Mouse (Mus musculus) cortical plate, adult 2 months (tissue): ENCODE results near the gene Galnt17. TPM values are rescaled to one million over a fixed set of nuclear protein-coding genes. Genes with fewer than 3 reads are reported as not detected.
A peak's percentile ranks its signal among the peaks of the same experiment; 100 is the strongest.

ENCODE experiments used
- H3K27ac ChIP-seq: fragments of 200-500 bp; 2 replicates; pipeline ENCODE4 v1.5.1; 2012; ENCODE audit warnings: low read length, control low read depth, inconsistent platforms; ENCODE audit not compliant: insufficient read depth
- H3K4me1 ChIP-seq: fragments of 200-500 bp; 2 replicates; pipeline ENCODE4 v1.6.1; 2011; ENCODE audit warnings: low read length; ENCODE audit not compliant: control insufficient read depth, insufficient read depth
- H3K4me3 ChIP-seq: fragments of 200-500 bp; 2 replicates; pipeline ENCODE4 v1.5.1; 2011; ENCODE audit warnings: mild to moderate bottlenecking, low read length, control low read depth; ENCODE audit not compliant: insufficient read depth
- CTCF ChIP-seq: fragments of 200-500 bp; IDR thresholded peaks from 2 replicates; pipeline ENCODE4 v1.5.1; 2011; ENCODE audit warnings: mild to moderate bottlenecking, control low read depth, low read length; ENCODE audit not compliant: insufficient read depth; ENCODE audit errors: extremely low read depth
- POLR2A ChIP-seq: fragments of 200-500 bp; IDR thresholded peaks from 2 replicates; pipeline ENCODE4 v1.6.1; 2011; ENCODE audit warnings: mild to moderate bottlenecking, low read length, control low read depth; ENCODE audit not compliant: insufficient read depth; ENCODE audit errors: extremely low read depth
- polyA plus RNA-seq: library from polyadenylated mRNA; depleted of rRNA; stranded (reverse); fragments of >200 nt; gene quantifications from 2 replicates; pipeline ENCODE4 v1.2.3, GENCODE M21; 2012

Galnt17 gene
- polyA plus RNA-seq, 1 experiment = 16.7 TPM

GRCm38 (mm10) chr5:130875391-130875790, 432.9 kb downstream of the Galnt17 start:
- no peak overlapping the region for H3K4me3 ChIP-seq
- H3K4me1 ChIP-seq = no peaks in the 10 kb centered on the region
- H3K27ac ChIP-seq = no peak overlapping the region
- no peak for TF ChIP-seq POLR2A
- TF ChIP-seq CTCF = no peak

GRCm38 (mm10) chr5:130871086-130871485, 437.2 kb downstream of the Galnt17 start:
- TF ChIP-seq CTCF (no peak), POLR2A (no peak)
- Histone ChIP-seq H3K27ac (no peak overlapping the region), H3K4me1 (no peaks in the 10 kb centered on the region), H3K4me3 (no peak overlapping the region)

DNA sequence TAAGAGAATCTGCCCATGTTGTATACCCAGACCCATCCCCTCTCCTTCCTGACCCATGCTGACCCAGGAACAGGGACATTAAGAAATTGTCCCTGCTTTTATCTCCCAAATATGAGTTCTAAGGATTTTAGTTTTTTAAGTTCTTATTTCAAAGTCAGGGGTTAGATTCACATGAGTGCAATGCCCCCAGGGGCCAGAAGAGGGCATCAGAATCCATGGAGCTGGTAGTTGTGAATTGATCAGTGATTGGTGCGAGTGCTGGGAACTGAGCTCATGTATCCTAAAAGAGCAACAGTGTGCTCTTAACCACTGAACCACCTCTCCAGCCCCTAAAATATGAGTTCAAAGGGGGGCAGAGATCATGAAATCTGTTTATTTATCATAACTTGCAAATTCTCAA, 438.4 kb downstream of the Galnt17 start:
- TF ChIP-seq CTCF (peak; percentile 17; the same call in 1 of the 2 replicates), POLR2A (no peak)
- Histone ChIP-seq H3K27ac (no peak overlapping the region), H3K4me3 (no peak overlapping the region), H3K4me1 (no peaks in the 10 kb centered on the region)

DNA sequence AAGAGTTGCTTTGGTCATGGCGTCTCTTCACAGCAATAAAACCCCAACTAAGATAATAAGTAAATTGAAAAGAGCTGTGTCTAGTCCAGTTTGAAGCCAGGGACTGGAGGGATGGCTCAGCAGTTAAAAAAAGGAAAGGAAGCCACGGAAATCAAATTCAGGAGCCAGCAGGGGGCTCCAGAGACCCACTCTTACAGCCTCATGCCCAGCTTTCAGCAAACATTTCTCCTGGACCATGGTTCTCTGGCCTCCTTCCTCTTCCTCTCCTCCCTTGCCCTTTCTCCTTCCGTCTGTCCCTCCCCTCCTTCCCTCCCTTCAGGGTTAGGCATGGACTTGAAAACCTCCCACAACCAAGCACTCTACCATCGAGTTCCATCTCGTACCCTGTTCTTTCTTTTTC, 446.0 kb downstream of the Galnt17 start:
- Histone ChIP-seq H3K27ac (no peak overlapping the region), H3K4me1 (no peaks in the 10 kb centered on the region), H3K4me3 (no peak overlapping the region)
- TF ChIP-seq POLR2A (no peak), CTCF (peak; percentile 66)

DNA sequence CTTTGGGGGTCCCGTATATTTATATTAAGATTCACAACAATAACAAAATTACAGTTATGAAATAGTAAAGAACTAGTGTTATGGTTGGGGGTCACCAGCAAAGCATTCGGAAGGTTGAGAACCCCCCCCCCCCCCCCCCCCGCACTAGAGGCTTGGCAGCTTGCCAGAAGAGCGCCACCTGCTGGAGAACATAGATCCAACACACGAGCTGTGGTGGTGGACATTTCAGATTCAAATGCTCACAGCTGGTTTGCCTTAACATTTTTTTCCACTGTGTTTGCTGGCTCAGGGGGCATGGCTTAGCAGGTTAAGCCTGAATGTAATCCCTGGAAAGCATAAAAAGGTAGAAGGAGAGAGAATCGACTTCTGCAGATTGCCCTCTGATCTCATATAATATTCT, 448.6 kb downstream of the Galnt17 start:
- H3K4me3 ChIP-seq = no peak overlapping the region
- H3K27ac ChIP-seq = no peak overlapping the region
- H3K4me1 ChIP-seq = peaks cover 2% of the 10 kb centered on the region; the same call in 1 of the 2 replicates
- TF ChIP-seq POLR2A (no peak), CTCF (peak; percentile 24)

DNA sequence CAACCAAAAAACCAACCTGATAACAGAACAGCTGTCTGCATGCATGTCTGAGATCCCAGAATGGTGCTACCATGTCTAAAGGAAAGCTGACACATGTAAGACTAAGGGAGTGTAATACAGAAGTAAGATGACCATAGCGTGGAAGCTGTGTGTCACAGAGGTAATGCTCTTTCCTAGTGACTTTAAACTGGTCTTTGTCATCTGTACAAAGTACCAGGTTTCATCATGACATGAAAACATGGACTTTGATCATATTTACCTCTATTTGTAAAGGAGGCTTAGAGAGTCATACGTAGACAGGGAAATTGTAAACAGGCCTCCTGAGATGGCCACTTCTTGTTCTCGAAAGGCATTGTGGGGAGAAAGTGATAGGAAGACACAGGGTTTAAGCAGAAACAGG, 449.6 kb downstream of the Galnt17 start:
- H3K27ac ChIP-seq = no peak overlapping the region
- TF ChIP-seq CTCF (no peak), POLR2A (no peak)
- peaks cover 3% of the 10 kb centered on the region; the same call in 1 of the 2 replicates for H3K4me1 ChIP-seq
- H3K4me3 ChIP-seq = no peak overlapping the region

GRCm38 (mm10) chr5:130858148-130858547, 450.1 kb downstream of the Galnt17 start:
- Histone ChIP-seq H3K4me3 (no peak overlapping the region), H3K4me1 (peaks cover 3% of the 10 kb centered on the region; the same call in 1 of the 2 replicates), H3K27ac (no peak overlapping the region)
- TF ChIP-seq POLR2A = no peak
- TF ChIP-seq CTCF = peak; percentile 84

GRCm38 (mm10) chr5:130854430-130854829, 453.9 kb downstream of the Galnt17 start:
- TF ChIP-seq CTCF (no peak), POLR2A (no peak)
- Histone ChIP-seq H3K27ac (no peak overlapping the region), H3K4me1 (peaks cover 3% of the 10 kb centered on the region; the same call in 1 of the 2 replicates), H3K4me3 (no peak overlapping the region)

GRCm38 (mm10) chr5:130853371-130853770, 454.9 kb downstream of the Galnt17 start:
- no peak for TF ChIP-seq POLR2A
- TF ChIP-seq CTCF = peak; percentile 100
- no peak overlapping the region for H3K27ac ChIP-seq
- H3K4me1 ChIP-seq = peaks cover 3% of the 10 kb centered on the region; the same call in 1 of the 2 replicates
- no peak overlapping the region for H3K4me3 ChIP-seq

GRCm38 (mm10) chr5:130852182-130852581, 456.1 kb downstream of the Galnt17 start:
- no peak overlapping the region for H3K27ac ChIP-seq
- peaks cover 3% of the 10 kb centered on the region; the same call in 1 of the 2 replicates for H3K4me1 ChIP-seq
- H3K4me3 ChIP-seq = no peak overlapping the region
- TF ChIP-seq CTCF (no peak), POLR2A (no peak)

GRCm38 (mm10) chr5:130849610-130850009, 458.7 kb downstream of the Galnt17 start:
- Histone ChIP-seq H3K4me1 (peaks cover under 1% of the 10 kb centered on the region; the same call in 1 of the 2 replicates), H3K27ac (no peak overlapping the region), H3K4me3 (no peak overlapping the region)
- no peak for TF ChIP-seq POLR2A
- TF ChIP-seq CTCF = no peak
